Mouse (Mus musculus) MEL (cell line): ENCODE data around the gene Crim1. TPM values are rescaled to one million over a fixed set of nuclear protein-coding genes. Genes with fewer than 3 reads are reported as not detected.

Experiments
- DNase-seq: peaks from one replicate; pipeline ENCODE4 v3.0.0; 2011; ENCODE audit warnings: low read depth, low spot score
- H3K27ac ChIP-seq: 2 replicates; pipeline ENCODE4 v1.5.1; 2012; ENCODE audit warnings: low read depth, mild to moderate bottlenecking, control low read depth, low read length, moderate library complexity; ENCODE audit not compliant: control insufficient read depth
- H3K27me3 ChIP-seq, 2 experiments: fragments of 150-350 bp in 1 of 2; sonication (generic) in 1 of 2; 2 replicates each; pipeline ENCODE4 v1.6.1; 2012; ENCODE audit warnings: low read length in 2 of 2, mild to moderate bottlenecking in 2 of 2, improper control_type of control experiment in 1 of 2, moderate library complexity in 1 of 2; ENCODE audit not compliant: insufficient read depth in 2 of 2, control insufficient read depth in 1 of 2
- H3K36me3 ChIP-seq, 2 experiments: 2 replicates each; pipeline ENCODE4 v1.6.1; 2012 to 2014; ENCODE audit warnings: low read length in 2 of 2, improper control_type of control experiment in 1 of 2, inconsistent platforms in 1 of 2, mild to moderate bottlenecking in 1 of 2; ENCODE audit not compliant: insufficient read depth in 2 of 2, control insufficient read depth in 1 of 2
- H3K4me1 ChIP-seq, 2 experiments: fragments of 150-350 bp in 1 of 2; sonication (generic) in 1 of 2; 2 replicates each; pipeline ENCODE4 v1.6.1; 2012; ENCODE audit warnings: low read length in 2 of 2, improper control_type of control experiment in 1 of 2, mild to moderate bottlenecking in 1 of 2; ENCODE audit not compliant: insufficient read depth in 2 of 2, control insufficient read depth in 1 of 2
- H3K4me3 ChIP-seq, 2 experiments: fragments of 150-350 bp in 1 of 2; sonication (generic) in 1 of 2; 2 replicates each; pipeline ENCODE4 v1.5.1; 2012; ENCODE audit warnings: low read depth in 2 of 2, low read length in 2 of 2, mild to moderate bottlenecking in 2 of 2, moderate library complexity in 2 of 2, control low read depth in 1 of 2, improper control_type of control experiment in 1 of 2; ENCODE audit not compliant: control insufficient read depth in 1 of 2, insufficient read depth in 1 of 2
- H3K79me2 ChIP-seq: 2 replicates; pipeline ENCODE4 v1.6.1; 2012; ENCODE audit warnings: mild to moderate bottlenecking, low read length, moderate library complexity; ENCODE audit not compliant: control insufficient read depth, poor library complexity, insufficient read depth
- H3K9ac ChIP-seq: 2 replicates; pipeline ENCODE4 v1.6.1; 2012; ENCODE audit warnings: low read depth, mild to moderate bottlenecking, control low read depth, low read length, moderate library complexity; ENCODE audit not compliant: control insufficient read depth, poor library complexity, severe bottlenecking
- H3K9me3 ChIP-seq: fragments of 150-350 bp; sonication (generic); replicated peaks from 2 replicates; pipeline ENCODE4 v1.6.1; 2012; ENCODE audit warnings: mild to moderate bottlenecking, low read length, improper control_type of control experiment, moderate library complexity; ENCODE audit not compliant: insufficient read depth
- CHD2 ChIP-seq: IDR thresholded peaks from 2 replicates; pipeline ENCODE4 v1.6.1; 2011; ENCODE audit warnings: low read length, improper control_type of control experiment
- ELF1 ChIP-seq: IDR thresholded peaks from 2 replicates; pipeline ENCODE4 v1.6.1; 2014; ENCODE audit warnings: low read depth, mild to moderate bottlenecking, inconsistent platforms, low read length, improper control_type of control experiment, moderate library complexity
- HCFC1 ChIP-seq: IDR thresholded peaks from 2 replicates; pipeline ENCODE4 v1.6.1; 2012; ENCODE audit warnings: low read depth, mild to moderate bottlenecking, inconsistent platforms, low read length, improper control_type of control experiment, moderate library complexity
- MYB ChIP-seq: IDR thresholded peaks from 2 replicates; pipeline ENCODE4 v1.6.1; 2011; ENCODE audit warnings: mild to moderate bottlenecking, low read depth, low read length, improper control_type of control experiment
- MYC ChIP-seq: IDR thresholded peaks from 2 replicates; pipeline ENCODE4 v1.6.1; 2011; ENCODE audit warnings: low read depth, mild to moderate bottlenecking, low read length, improper control_type of control experiment, moderate library complexity
- NELFE ChIP-seq: IDR thresholded peaks from 2 replicates; pipeline ENCODE4 v1.6.1; 2011; ENCODE audit warnings: low read depth, low read length, improper control_type of control experiment
- POLR2AphosphoS5 ChIP-seq: IDR thresholded peaks from 2 replicates; pipeline ENCODE4 v1.6.1; 2012; ENCODE audit warnings: low read depth, borderline replicate concordance, mild to moderate bottlenecking, inconsistent platforms, low read length, moderate library complexity, mixed read lengths
- RAD21 ChIP-seq: IDR thresholded peaks from 2 replicates; pipeline ENCODE4 v1.6.1; 2011; ENCODE audit warnings: mild to moderate bottlenecking, low read depth, low read length, improper control_type of control experiment
- RCOR1 ChIP-seq: IDR thresholded peaks from 2 replicates; pipeline ENCODE4 v1.6.1; 2012; ENCODE audit warnings: low read depth, mild to moderate bottlenecking, inconsistent platforms, low read length, improper control_type of control experiment
- SIN3A ChIP-seq: IDR thresholded peaks from 2 replicates; pipeline ENCODE4 v1.6.1; 2012; ENCODE audit warnings: low read length, improper control_type of control experiment, inconsistent platforms
- TAL1 ChIP-seq: IDR thresholded peaks from 2 replicates; pipeline ENCODE4 v1.6.1; 2012; ENCODE audit warnings: mild to moderate bottlenecking, inconsistent platforms, low read length, moderate library complexity, mixed read lengths
- TCF12 ChIP-seq: IDR thresholded peaks from 2 replicates; pipeline ENCODE4 v1.6.1; 2014; ENCODE audit warnings: low read depth, mild to moderate bottlenecking, inconsistent platforms, low read length, improper control_type of control experiment, moderate library complexity
- USF1 ChIP-seq: IDR thresholded peaks from 2 replicates; pipeline ENCODE4 v1.6.1; 2014; ENCODE audit warnings: low read depth, mild to moderate bottlenecking, inconsistent platforms, low read length, improper control_type of control experiment, moderate library complexity
- USF2 ChIP-seq, 2 experiments: IDR thresholded peaks; 2 replicates each; pipeline ENCODE4 v1.6.1; 2011 to 2012; ENCODE audit warnings: improper control_type of control experiment in 2 of 2, low read length in 2 of 2, borderline replicate concordance in 1 of 2, inconsistent platforms in 1 of 2, low read depth in 1 of 2, mild to moderate bottlenecking in 1 of 2; ENCODE audit not compliant: insufficient read depth in 1 of 2
- ZC3H11A ChIP-seq: IDR thresholded peaks from 2 replicates; pipeline ENCODE4 v1.6.1; 2012; ENCODE audit warnings: low read depth, mild to moderate bottlenecking, inconsistent platforms, low read length, improper control_type of control experiment
- ZMIZ1 ChIP-seq: IDR thresholded peaks from 2 replicates; pipeline ENCODE4 v1.6.1; 2012; ENCODE audit warnings: low read depth, mild to moderate bottlenecking, inconsistent platforms, low read length, improper control_type of control experiment, moderate library complexity
- polyA plus RNA-seq, 2 experiments: library from polyadenylated mRNA; stranded (reverse) in 1 of 2; unstranded in 1 of 2; fragments of >175 nt in 1 of 2; fragments of >200 nt in 1 of 2; gene quantifications; 2 replicates each; pipeline versions ENCODE4 v1.2.1 to v1.2.4; 2012; ENCODE audit warnings: low replicate concordance in 2 of 2, low read depth in 1 of 2; ENCODE audit not compliant: insufficient read length in 2 of 2, insufficient read depth in 1 of 2, missing spikeins in 1 of 2
- total RNA-seq: library from RNA; depleted of rRNA; stranded (reverse); fragments of 300-350 nt; gene quantifications from 2 replicates; pipeline ENCODE4 v1.2.3, GENCODE M21; 2012

Gene Crim1
- total and polyA plus RNA-seq, 3 experiments: not detected

DNA sequence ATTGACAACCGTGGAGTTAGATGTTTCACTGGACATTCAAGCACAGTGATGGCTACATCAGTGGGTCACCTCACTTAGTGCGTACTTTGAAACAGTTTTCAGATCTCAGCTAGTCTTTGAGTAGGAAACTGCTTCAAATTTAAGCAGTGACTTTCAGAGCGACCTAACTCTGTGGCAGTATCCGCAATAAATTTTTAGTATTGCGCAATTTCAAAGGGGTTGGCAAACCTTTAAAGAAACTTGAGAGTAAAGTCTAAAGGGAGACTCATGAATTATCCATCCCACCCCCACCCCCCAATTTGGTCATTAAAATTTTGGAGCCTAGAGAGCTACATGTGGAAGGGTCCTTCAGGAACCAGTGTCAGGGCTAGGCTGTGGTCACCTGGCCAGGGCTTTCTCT lies 31.5 kb downstream of the Crim1 start:
- TF ChIP-seq POLR2AphosphoS5 (no peak), NELFE (no peak), ELF1 (no peak), RAD21 (no peak), ZMIZ1 (no peak), MYB (no peak), USF2 (IDR thresholded peaks at IDR 0.05; ENCODE audit: borderline replicate concordance in 1 of 2, insufficient read depth in 1 of 2, low read depth in 1 of 2, low read length in 2 of 2) (no peak), CHD2 (no peak), USF1 (no peak)
- no peaks in the 10 kb centered on the region for H3K4me1 ChIP-seq
- H3K9me3 ChIP-seq: no peaks in the 10 kb centered on the region
- H3K79me2 ChIP-seq: no peaks in the 10 kb centered on the region
- no peak overlapping the region for H3K27ac ChIP-seq
- no peaks in the 10 kb centered on the region for H3K36me3 ChIP-seq
- no peak for DNase-seq
- H3K4me3 ChIP-seq: no peak overlapping the region
- no peaks in the 10 kb centered on the region for H3K27me3 ChIP-seq
- no peak overlapping the region for H3K9ac ChIP-seq

DNA sequence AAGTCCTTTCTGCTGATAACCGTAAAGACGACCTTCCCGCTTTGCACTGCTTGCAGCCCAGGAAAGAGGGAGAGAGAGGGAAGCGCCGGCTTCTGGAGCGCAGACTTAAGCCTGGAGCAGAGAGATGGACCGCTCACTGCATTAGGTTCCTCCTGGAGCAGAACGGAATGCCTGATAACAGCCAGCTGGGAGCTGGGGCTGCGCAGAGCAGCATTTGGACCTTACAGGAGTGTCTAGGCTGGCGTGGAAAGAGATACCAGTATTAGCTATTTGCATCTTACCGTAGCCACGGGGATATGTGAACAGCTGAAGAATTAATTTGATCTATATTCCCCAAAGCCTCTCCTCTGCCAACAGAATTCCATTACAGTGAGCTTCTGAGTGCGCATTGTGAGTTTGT lies 32.7 kb downstream of the Crim1 start:
- H3K4me1 ChIP-seq: no peaks in the 10 kb centered on the region
- H3K9me3 ChIP-seq: no peaks in the 10 kb centered on the region
- DNase-seq: no peak
- no peak overlapping the region for H3K4me3 ChIP-seq
- H3K79me2 ChIP-seq: no peaks in the 10 kb centered on the region
- H3K36me3 ChIP-seq: no peaks in the 10 kb centered on the region
- H3K27me3 ChIP-seq: no peaks in the 10 kb centered on the region
- no peak overlapping the region for H3K9ac ChIP-seq
- no peak overlapping the region for H3K27ac ChIP-seq
- TF ChIP-seq MYC: no peak
- TF ChIP-seq SIN3A: no peak
- TF ChIP-seq RCOR1: no peak
- TF ChIP-seq ELF1: no peak
- no peak for TF ChIP-seq HCFC1
- no peak for TF ChIP-seq TCF12
- no peak for TF ChIP-seq POLR2AphosphoS5
- no peak for TF ChIP-seq ZC3H11A
- no peak for TF ChIP-seq TAL1
- no peak for TF ChIP-seq USF1
- TF ChIP-seq, all 39 proteins: peak for 0
